Mouse (Mus musculus): ENCODE results near the gene Washc2. TPM values are rescaled to one million over a fixed set of nuclear protein-coding genes. Genes with fewer than 3 reads are reported as not detected.

Gene Washc2
- polyA plus RNA-seq, 1 experiment from 2014 or later: 76.4 TPM

Other genes starting within 250 kb of the Washc2 start
- gene Plxnd1, start 213.0 kb upstream of the Washc2 start, polyA plus RNA-seq (2015; fragmentation: Nextera tagmentation; extraction: Ambion mirVana): 8.0 and 8.3 TPM in 2 replicates
- 28.8 and 31.1 TPM in 2 replicates for gene Tmcc1, start 14.6 kb upstream of the Washc2 start, polyA plus RNA-seq (2015; fragmentation: Nextera tagmentation; extraction: Ambion mirVana)
- 6.8 and 8.5 TPM in 2 replicates for gene Zfand4, start 56.2 kb downstream of the Washc2 start, polyA plus RNA-seq (2015; fragmentation: Nextera tagmentation; extraction: Ambion mirVana)
- 74.7 and 82.0 TPM in 2 replicates for gene March8, start 130.0 kb downstream of the Washc2 start, polyA plus RNA-seq (2015; fragmentation: Nextera tagmentation; extraction: Ambion mirVana)